Mouse (Mus musculus) bone marrow, adult 2 months (tissue): ENCODE measurements around the gene Axin1.

Experiments
- CTCF ChIP-seq: fragments of 200-500 bp; IDR thresholded peaks from 2 replicates; pipeline ENCODE4 v1.5.1; 2011; ENCODE audit warnings: low read length, control low read depth; ENCODE audit not compliant: control insufficient read depth, insufficient read depth
- POLR2A ChIP-seq: fragments of 200-500 bp; IDR thresholded peaks from 2 replicates; pipeline ENCODE4 v1.6.1; 2011; ENCODE audit warnings: low read depth, mild to moderate bottlenecking, control low read depth, low read length, borderline replicate concordance; ENCODE audit not compliant: control insufficient read depth

DNA sequence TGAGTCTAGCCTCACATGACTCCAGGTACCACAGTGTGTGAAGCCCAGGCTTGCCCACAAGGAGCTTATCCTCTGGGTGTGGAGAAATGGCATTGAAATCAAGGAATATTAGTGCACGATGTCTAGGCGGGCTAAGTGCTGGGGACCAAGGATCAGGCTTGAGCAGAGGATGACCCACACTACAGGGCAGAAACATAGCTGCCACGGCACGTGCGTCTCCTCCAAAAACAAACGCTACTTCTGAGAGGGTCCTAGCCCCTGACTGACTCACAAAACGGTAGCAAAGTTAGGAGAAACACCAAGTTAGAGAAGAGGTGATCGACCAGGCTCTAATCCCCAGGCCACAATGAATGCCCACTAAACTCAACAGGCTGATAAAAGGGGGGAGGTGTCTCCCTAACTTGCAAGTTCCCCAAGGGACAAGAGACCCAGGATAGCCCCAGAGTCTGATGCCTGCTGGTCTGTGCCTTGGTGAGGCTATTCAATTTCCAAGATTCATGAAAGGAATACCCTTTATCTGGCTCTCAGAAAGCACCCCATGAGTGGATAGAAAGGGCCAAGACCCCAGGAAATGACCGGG, 43.9 kb upstream of the Axin1 start:
- TF ChIP-seq CTCF (no peak), POLR2A (no peak)
